Mouse (Mus musculus) lung, embryonic 16.5 days (tissue): ENCODE data around the gene Ogdh. TPM values are rescaled to one million over a fixed set of nuclear protein-coding genes. Genes with fewer than 3 reads are reported as not detected.

Experiments
- ATAC-seq: fragments of 200-750 bp; cut with Nextera tagmentation; 2 replicates; pipeline ENCODE4 v1.8.0; 2017; ENCODE audit warnings: low read depth, mild to moderate bottlenecking, moderate library complexity
- H3K27ac ChIP-seq: fragments of 300-500 bp; sonication (generic); 2 replicates; pipeline ENCODE4 v1.5.1; 2014; ENCODE audit warnings: mild to moderate bottlenecking, control low read depth, low read length
- H3K27me3 ChIP-seq: fragments of 300-500 bp; sonication (generic); 2 replicates; pipeline ENCODE4 v1.6.1; 2014; ENCODE audit warnings: low read depth, low read length, mixed read lengths; ENCODE audit not compliant: control insufficient read depth, insufficient read depth
- H3K36me3 ChIP-seq: fragments of 300-500 bp; sonication (generic); 2 replicates; pipeline ENCODE4 v1.6.1; 2014; ENCODE audit warnings: low read length; ENCODE audit not compliant: control insufficient read depth, insufficient read depth
- H3K4me1 ChIP-seq: fragments of 300-500 bp; sonication (generic); replicated peaks from 2 replicates; pipeline ENCODE4 v1.6.1; 2014; ENCODE audit warnings: low read length, mixed read lengths; ENCODE audit not compliant: control insufficient read depth, insufficient read depth
- H3K4me2 ChIP-seq: fragments of 300-500 bp; sonication (generic); 2 replicates; pipeline ENCODE4 v1.6.1; 2014; ENCODE audit warnings: low read depth, low read length, control low read depth
- H3K4me3 ChIP-seq: fragments of 300-500 bp; sonication (generic); 2 replicates; pipeline ENCODE4 v1.5.1; 2014; ENCODE audit warnings: mild to moderate bottlenecking, low read length, control low read depth
- H3K9ac ChIP-seq: fragments of 300-500 bp; sonication (generic); 2 replicates; pipeline ENCODE4 v1.6.1; 2014; ENCODE audit warnings: low read length, control low read depth
- H3K9me3 ChIP-seq: fragments of 300-500 bp; sonication (generic); 2 replicates; pipeline ENCODE4 v1.6.1; 2016; ENCODE audit warnings: low read length; ENCODE audit not compliant: control insufficient read depth
- WGBS: fragments of 180-500 bp; shearing (Covaris S2); extraction: QIAGEN DNeasy Blood & Tissue Kit; methylation state at CpG from one replicate; pipeline ENCODE4 v1.1.7; 2014; 5-methylcytosine and 5-hydroxymethylcytosine counted together
- polyA plus RNA-seq: library from polyadenylated mRNA; unstranded; fragments of >200 nt; fragmentation: Nextera tagmentation; extraction: Ambion mirVana; gene quantifications from 2 replicates; pipeline ENCODE4 v1.2.1, GENCODE M21; 2015

Gene Ogdh
- polyA plus RNA-seq, 1 experiment from 2014 or later, result 114 TPM

DNA sequence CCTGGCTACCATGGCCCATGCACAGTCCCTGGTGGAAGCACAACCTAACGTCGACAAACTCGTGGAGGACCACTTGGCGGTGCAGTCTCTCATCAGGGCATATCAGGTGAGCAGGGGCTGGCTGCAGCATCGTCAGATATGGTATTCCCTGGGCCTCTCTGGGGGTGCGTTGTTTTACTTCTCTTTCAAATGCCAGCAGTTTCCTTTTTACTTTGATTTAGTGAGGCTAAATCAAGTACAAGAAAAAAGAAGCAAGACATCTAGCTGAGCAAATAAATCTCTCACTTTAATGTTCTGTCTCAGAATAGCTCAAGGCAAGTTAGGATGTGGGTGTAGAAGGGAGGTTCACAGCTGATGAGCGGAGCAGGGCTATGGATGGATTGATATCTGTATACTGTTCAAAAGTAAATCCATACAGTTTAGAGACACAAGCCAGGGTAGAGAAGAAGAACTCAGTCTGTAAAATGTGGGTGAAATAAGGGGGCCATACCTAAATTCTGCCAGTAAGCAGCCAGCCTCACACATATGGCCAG lies 22.5 kb downstream of the Ogdh start:
- no peak overlapping the region for H3K4me3 ChIP-seq
- no peak overlapping the region for H3K27ac ChIP-seq
- no peak overlapping the region for H3K4me2 ChIP-seq
- no peaks in the 10 kb centered on the region for H3K4me1 ChIP-seq
- WGBS, result 86% methylated on average over 7 of the region's 7 CpGs
- peaks cover 21% of the 10 kb centered on the region for H3K36me3 ChIP-seq
- no peak for ATAC-seq
- no peaks in the 10 kb centered on the region for H3K9me3 ChIP-seq
- H3K27me3 ChIP-seq, result no peaks in the 10 kb centered on the region
- H3K9ac ChIP-seq, result no peak overlapping the region

GRCm38 (mm10) chr11:6316821-6317220 lies 25.4 kb downstream of the Ogdh start:
- no peaks in the 10 kb centered on the region for H3K9me3 ChIP-seq
- H3K36me3 ChIP-seq, result peaks cover 15% of the 10 kb centered on the region
- no peak overlapping the region for H3K4me2 ChIP-seq
- WGBS, result 90% methylated on average over 11 of the region's 11 CpGs
- H3K9ac ChIP-seq, result no peak overlapping the region
- no peak overlapping the region for H3K27ac ChIP-seq
- no peak for ATAC-seq
- no peaks in the 10 kb centered on the region for H3K27me3 ChIP-seq
- H3K4me3 ChIP-seq, result no peak overlapping the region
- no peaks in the 10 kb centered on the region for H3K4me1 ChIP-seq

DNA sequence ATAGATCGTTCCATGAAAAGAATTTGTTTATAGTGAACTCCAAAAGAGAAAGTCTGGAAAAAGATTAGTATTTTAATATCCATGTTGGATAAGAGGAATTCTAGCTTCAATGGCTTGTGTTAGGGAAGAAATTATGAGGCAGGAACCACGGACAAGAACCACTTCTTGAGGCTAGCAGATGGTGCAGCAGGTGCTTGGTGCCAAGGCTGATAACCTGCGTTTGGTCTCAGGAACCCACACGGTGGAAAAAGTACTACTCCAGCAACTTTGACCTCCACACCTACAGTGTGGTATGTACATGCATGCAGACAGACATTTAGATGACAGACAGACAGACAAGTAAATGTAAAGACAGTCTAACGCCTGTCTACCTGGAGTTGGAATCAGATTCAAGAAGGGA lies 27.1 kb downstream of the Ogdh start:
- Histone ChIP-seq H3K36me3 (peaks cover 15% of the 10 kb centered on the region), H3K27ac (no peak overlapping the region), H3K4me2 (no peak overlapping the region), H3K9ac (no peak overlapping the region), H3K27me3 (no peaks in the 10 kb centered on the region), H3K4me3 (no peak overlapping the region), H3K4me1 (no peaks in the 10 kb centered on the region), H3K9me3 (no peaks in the 10 kb centered on the region)
- WGBS, result 89% methylated on average over 5 of the region's 5 CpGs
- ATAC-seq, result no peak

- Histone ChIP-seq H3K4me1 (no peaks in the 10 kb centered on the region), H3K27me3 (no peaks in the 10 kb centered on the region), H3K27ac (no peak overlapping the region), H3K4me3 (no peak overlapping the region), H3K9ac (no peak overlapping the region), H3K4me2 (no peak overlapping the region), H3K9me3 (no peaks in the 10 kb centered on the region), H3K36me3 (peaks cover 17% of the 10 kb centered on the region)
- ATAC-seq, result no peak
- 88% methylated on average over 2 of the region's 2 CpGs for WGBS
Observed at GRCm38 (mm10) chr11:6319374-6319773, 27.9 kb downstream of the Ogdh start.

DNA sequence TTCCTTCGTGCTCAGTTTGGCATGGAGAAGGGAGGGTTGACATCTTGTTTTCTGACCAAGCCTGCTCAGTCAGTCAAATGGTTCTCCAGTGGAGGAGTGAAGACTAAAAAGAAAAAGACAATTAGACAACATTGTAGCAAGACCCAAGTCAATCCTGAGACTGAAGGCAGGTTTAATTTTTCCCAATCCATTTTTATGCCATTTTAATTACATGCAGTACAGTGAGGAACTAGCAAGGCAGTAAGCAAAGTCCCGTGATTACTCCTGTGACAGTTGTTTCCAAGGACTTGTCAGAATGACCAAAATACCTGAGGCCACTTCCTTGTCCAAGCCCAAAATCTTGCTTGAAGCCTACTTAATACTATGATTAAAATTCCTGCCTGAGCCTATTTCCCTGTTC lies 30.7 kb downstream of the Ogdh start:
- 80% methylated on average over 2 of the region's 2 CpGs for WGBS
- Histone ChIP-seq H3K4me2 (no peak overlapping the region), H3K27ac (no peak overlapping the region), H3K9me3 (no peaks in the 10 kb centered on the region), H3K9ac (no peak overlapping the region), H3K36me3 (peaks cover 10% of the 10 kb centered on the region), H3K27me3 (no peaks in the 10 kb centered on the region), H3K4me3 (no peak overlapping the region), H3K4me1 (no peaks in the 10 kb centered on the region)
- ATAC-seq, result no peak

DNA sequence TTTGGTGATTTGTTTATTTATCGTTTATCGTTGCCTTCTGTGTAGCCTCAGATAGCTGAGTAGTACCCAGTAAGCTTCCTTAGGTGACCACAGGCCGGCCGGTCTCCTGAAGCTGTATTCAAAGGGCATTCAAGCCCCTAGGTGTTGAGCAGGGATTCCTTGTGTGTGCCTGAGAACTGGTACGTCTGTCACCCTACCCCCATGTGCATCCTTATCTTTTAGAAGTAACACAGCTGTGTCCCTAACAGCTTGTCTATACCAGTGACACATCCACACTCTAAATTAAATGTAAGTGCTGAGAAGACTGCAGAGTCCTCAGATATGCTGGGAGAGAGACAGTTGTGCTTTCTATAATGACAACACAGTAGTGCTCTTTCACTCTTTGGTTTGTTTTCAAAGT lies 31.9 kb downstream of the Ogdh start:
- Histone ChIP-seq H3K4me2 (no peak overlapping the region), H3K9ac (no peak overlapping the region), H3K27ac (no peak overlapping the region), H3K4me3 (no peak overlapping the region), H3K36me3 (peaks cover 6% of the 10 kb centered on the region; the same call in 1 of the 2 replicates), H3K4me1 (no peaks in the 10 kb centered on the region), H3K27me3 (no peaks in the 10 kb centered on the region), H3K9me3 (no peaks in the 10 kb centered on the region)
- no peak for ATAC-seq
- WGBS, result 72% methylated on average over 5 of the region's 5 CpGs

DNA sequence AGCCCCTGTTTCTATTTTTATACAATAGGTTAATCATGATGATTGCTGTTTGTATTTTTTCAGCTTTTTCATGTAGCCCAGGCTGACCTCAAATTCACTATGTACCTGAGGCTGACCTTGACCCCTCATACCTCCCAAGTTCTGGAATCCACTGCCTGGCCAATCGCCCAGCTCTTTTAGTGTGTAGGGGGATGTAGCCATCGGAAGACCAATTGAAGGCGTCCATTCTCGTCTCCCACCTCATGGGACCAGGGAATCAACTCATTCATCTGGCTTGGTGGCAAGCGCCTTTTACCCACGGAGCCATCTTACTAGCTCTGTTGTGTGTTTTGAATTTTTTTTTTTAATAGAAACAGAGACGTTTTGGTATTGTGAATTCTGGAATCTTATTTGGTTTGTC lies 39.8 kb downstream of the Ogdh start:
- H3K9me3 ChIP-seq, result no peaks in the 10 kb centered on the region
- ATAC-seq, result no peak
- 0 out of 2 replicates have a peak, but pooled peaks cover 6% of the 10 kb centered on the region for H3K36me3 ChIP-seq
- no peak overlapping the region for H3K4me3 ChIP-seq
- WGBS, result 88% methylated on average over 7 of the region's 7 CpGs
- no peaks in the 10 kb centered on the region for H3K4me1 ChIP-seq
- no peak overlapping the region for H3K27ac ChIP-seq
- H3K27me3 ChIP-seq, result no peaks in the 10 kb centered on the region
- H3K4me2 ChIP-seq, result no peak overlapping the region
- no peak overlapping the region for H3K9ac ChIP-seq

- ATAC-seq, result no peak
- H3K4me3 ChIP-seq, result no peak overlapping the region
- 76% methylated on average over 3 of the region's 3 CpGs for WGBS
- 0 out of 2 replicates have a peak, but pooled peaks cover 6% of the 10 kb centered on the region for H3K36me3 ChIP-seq
- H3K27me3 ChIP-seq, result no peaks in the 10 kb centered on the region
- no peak overlapping the region for H3K4me2 ChIP-seq
- H3K27ac ChIP-seq, result no peak overlapping the region
- H3K9me3 ChIP-seq, result no peaks in the 10 kb centered on the region
- no peaks in the 10 kb centered on the region for H3K4me1 ChIP-seq
- H3K9ac ChIP-seq, result no peak overlapping the region
Observed at GRCm38 (mm10) chr11:6332606-6333005, 41.2 kb downstream of the Ogdh start.

DNA sequence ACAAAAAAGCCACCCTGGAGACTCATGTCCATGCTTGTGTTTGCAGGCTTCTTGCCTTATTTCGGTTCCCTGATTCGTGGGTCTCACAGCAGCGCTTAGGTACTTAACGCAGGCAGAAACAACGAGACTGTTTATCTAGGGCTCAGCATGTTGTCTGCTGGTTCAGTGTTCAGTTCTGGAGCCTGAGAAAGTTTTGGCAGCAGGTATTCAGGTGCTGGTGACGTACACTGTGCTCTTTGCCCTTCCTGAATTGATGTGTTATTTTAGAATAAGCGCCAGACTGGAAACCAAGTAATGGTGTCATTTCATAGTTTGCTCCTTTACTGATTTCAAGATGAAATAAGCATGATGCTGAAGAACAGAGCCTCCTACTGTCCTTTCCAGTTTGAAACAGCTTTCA lies 42.0 kb downstream of the Ogdh start:
- no peak overlapping the region for H3K4me3 ChIP-seq
- no peak for ATAC-seq
- 89% methylated on average over 7 of the region's 7 CpGs for WGBS
- no peak overlapping the region for H3K4me2 ChIP-seq
- peaks cover 7% of the 10 kb centered on the region; the same call in 1 of the 2 replicates for H3K36me3 ChIP-seq
- H3K27me3 ChIP-seq, result no peaks in the 10 kb centered on the region
- no peaks in the 10 kb centered on the region for H3K9me3 ChIP-seq
- H3K9ac ChIP-seq, result no peak overlapping the region
- H3K4me1 ChIP-seq, result no peaks in the 10 kb centered on the region
- H3K27ac ChIP-seq, result no peak overlapping the region

GRCm38 (mm10) chr11:6335321-6335720 lies 43.9 kb downstream of the Ogdh start:
- 88% methylated on average over 7 of the region's 7 CpGs for WGBS
- Histone ChIP-seq H3K27ac (no peak overlapping the region), H3K4me3 (no peak overlapping the region), H3K4me1 (no peaks in the 10 kb centered on the region), H3K27me3 (no peaks in the 10 kb centered on the region), H3K4me2 (no peak overlapping the region), H3K36me3 (peaks cover 19% of the 10 kb centered on the region), H3K9ac (no peak overlapping the region), H3K9me3 (no peaks in the 10 kb centered on the region)
- no peak for ATAC-seq
